Mouse (Mus musculus) right cerebral cortex, postnatal 25 days (tissue): ENCODE results near the gene Nipbl.
"Not testable (repeated sequence)": the region's sequence is repeated elsewhere in the genome, so short reads cannot be mapped to it uniquely, and the experiment has no call there.

Experiments used
- DNase-seq: peaks from one replicate; pipeline ENCODE4 v3.0.0; 2022

Nipbl gene

GRCm38 (mm10) chr15:8443926-8444889 lies at the start of gene Nipbl:
Gene Nipbl (minus strand): TSS chr15:8444463.
- peak; percentile 90 for DNase-seq

- no peak for DNase-seq
Observed at GRCm38 (mm10) chr15:8485261-8485660, 41.0 kb upstream of the Nipbl start.

GRCm38 (mm10) chr15:8469006-8469575 lies 24.8 kb upstream of the Nipbl start:
- no peak for DNase-seq

GRCm38 (mm10) chr15:8463521-8463920 lies 19.3 kb upstream of the Nipbl start:
- DNase-seq = no peak

GRCm38 (mm10) chr15:8462780-8463179 lies 18.5 kb upstream of the Nipbl start:
- no peak for DNase-seq

GRCm38 (mm10) chr15:8460871-8461270 lies 16.6 kb upstream of the Nipbl start:
- no peak for DNase-seq

GRCm38 (mm10) chr15:8459979-8460378 lies 15.7 kb upstream of the Nipbl start:
- DNase-seq = no peak

- not testable (repeated sequence) for DNase-seq
Observed at GRCm38 (mm10) chr15:8456223-8456622, 12.0 kb upstream of the Nipbl start.

GRCm38 (mm10) chr15:8455486-8455885 lies 11.2 kb upstream of the Nipbl start:
- no peak for DNase-seq

- DNase-seq = no peak
Observed at GRCm38 (mm10) chr15:8451071-8451470, 6.8 kb upstream of the Nipbl start.

GRCm38 (mm10) chr15:8447193-8447767 lies 3.0 kb upstream of the Nipbl start:
- no peak for DNase-seq

- no peak for DNase-seq
Observed at GRCm38 (mm10) chr15:8446435-8446834, 2.2 kb upstream of the Nipbl start.

GRCm38 (mm10) chr15:8445951-8446419 lies 1.7 kb upstream of the Nipbl start:
- peak; percentile 20 for DNase-seq

- DNase-seq = peak; percentile 77
Observed at GRCm38 (mm10) chr15:8444890-8445597, 781 bp upstream of the Nipbl start.

GRCm38 (mm10) chr15:8443168-8443925 lies 916 bp downstream of the Nipbl start:
- DNase-seq = peak; percentile 69

- no peak for DNase-seq
Observed at GRCm38 (mm10) chr15:8442761-8443160, 1.5 kb downstream of the Nipbl start.

GRCm38 (mm10) chr15:8442156-8442555 lies 2.1 kb downstream of the Nipbl start:
- DNase-seq = no peak

GRCm38 (mm10) chr15:8433239-8433947 lies 10.9 kb downstream of the Nipbl start:
- DNase-seq = no peak

- DNase-seq = no peak
Observed at GRCm38 (mm10) chr15:8432534-8432933, 11.7 kb downstream of the Nipbl start.

GRCm38 (mm10) chr15:8429502-8429901 lies 14.8 kb downstream of the Nipbl start:
- no peak for DNase-seq

- DNase-seq = no peak
Observed at GRCm38 (mm10) chr15:8420909-8421308, 23.4 kb downstream of the Nipbl start.
